Mouse (Mus musculus) stomach, embryonic 16.5 days (tissue): ENCODE data around the gene Arid3a. TPM values are rescaled to one million over a fixed set of nuclear protein-coding genes. Genes with fewer than 3 reads are reported as not detected.

Source experiments
- ATAC-seq: fragments of 200-750 bp; cut with Nextera tagmentation; 2 replicates; pipeline ENCODE4 v1.8.0; 2017; ENCODE audit warnings: moderate number of reproducible peaks, moderate TSS enrichment; ENCODE audit not compliant: insufficient read depth, low FRiP score
- H3K27ac ChIP-seq: fragments of 300-500 bp; sonication (generic); 2 replicates; pipeline ENCODE4 v1.5.1; 2014; ENCODE audit warnings: low read length
- H3K27me3 ChIP-seq: fragments of 300-500 bp; sonication (generic); 2 replicates; pipeline ENCODE4 v1.6.1; 2014; ENCODE audit warnings: low read length, control low read depth, mixed read lengths; ENCODE audit not compliant: control insufficient read depth, insufficient read depth
- H3K36me3 ChIP-seq: fragments of 300-500 bp; sonication (generic); 2 replicates; pipeline ENCODE4 v1.6.1; 2014; ENCODE audit warnings: low read length; ENCODE audit not compliant: control insufficient read depth, insufficient read depth
- H3K4me1 ChIP-seq: fragments of 300-500 bp; sonication (generic); 2 replicates; pipeline ENCODE4 v1.6.1; 2014; ENCODE audit warnings: low read length, control low read depth, mixed read lengths; ENCODE audit not compliant: control insufficient read depth, insufficient read depth
- H3K4me2 ChIP-seq: fragments of 300-500 bp; sonication (generic); 2 replicates; pipeline ENCODE4 v1.6.1; 2014; ENCODE audit warnings: low read depth, low read length, mixed read lengths
- H3K4me3 ChIP-seq: fragments of 300-500 bp; sonication (generic); replicated peaks from 2 replicates; pipeline ENCODE4 v1.5.1; 2014; ENCODE audit warnings: mild to moderate bottlenecking, low read length
- H3K9ac ChIP-seq: fragments of 300-500 bp; sonication (generic); 2 replicates; pipeline ENCODE4 v1.6.1; 2014; ENCODE audit warnings: low read length
- H3K9me3 ChIP-seq: fragments of 300-500 bp; sonication (generic); replicated peaks from 2 replicates; pipeline ENCODE4 v1.6.1; 2016; ENCODE audit warnings: low read length, control low read depth; ENCODE audit not compliant: control insufficient read depth
- WGBS: fragments of 180-500 bp; shearing (Covaris S2); extraction: QIAGEN DNeasy Blood & Tissue Kit; methylation state at CpG from one replicate; pipeline ENCODE4 v1.1.7; 2014; 5-methylcytosine and 5-hydroxymethylcytosine counted together
- polyA plus RNA-seq: library from polyadenylated mRNA; unstranded; fragments of >200 nt; fragmentation: Nextera tagmentation; extraction: Ambion mirVana; gene quantifications from 2 replicates; pipeline ENCODE4 v1.2.1, GENCODE M21; 2015

The Arid3a gene
- polyA plus RNA-seq, 1 experiment from 2014 or later, result 5.2 TPM

DNA sequence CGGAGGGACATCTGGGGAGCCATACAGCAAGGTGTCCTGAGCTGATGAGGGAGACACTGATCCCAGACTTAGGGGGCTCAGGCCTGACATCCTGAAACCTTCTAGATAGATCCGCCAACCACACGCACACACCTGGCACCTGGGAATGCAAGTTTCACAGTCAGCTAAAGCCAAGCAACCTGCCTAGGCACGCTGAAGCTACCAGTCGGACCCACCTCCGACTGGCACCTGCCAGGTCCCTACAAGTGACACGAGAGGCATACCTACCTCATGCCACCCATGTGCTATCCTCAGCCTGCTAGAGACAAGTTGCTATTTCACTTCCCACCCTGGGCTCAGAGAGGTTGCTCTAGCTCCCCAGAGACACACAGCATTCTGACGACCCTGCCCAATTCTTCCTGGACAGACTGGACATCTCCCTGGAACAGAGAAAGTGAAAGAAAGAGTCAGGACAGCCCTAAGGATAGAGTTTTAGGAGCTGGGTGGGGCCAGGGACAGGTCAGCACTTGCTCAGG is 62.5 kb downstream of the Arid3a start:
- no peak for ATAC-seq
- Histone ChIP-seq H3K9me3 (peaks cover 6% of the 10 kb centered on the region; the same call in 1 of the 2 replicates), H3K36me3 (peaks cover 27% of the 10 kb centered on the region), H3K4me2 (peak overlapping the region; percentile 90), H3K27ac (peak overlapping the region; percentile 98), H3K4me3 (peak overlapping the region; percentile 64), H3K27me3 (no peaks in the 10 kb centered on the region), H3K4me1 (peaks cover 31% of the 10 kb centered on the region), H3K9ac (peak overlapping the region; percentile 92)
- WGBS, result 30% methylated on average over 8 of the region's 8 CpGs

GRCm38 (mm10) chr10:79989870-79990269 is 63.0 kb downstream of the Arid3a start:
- Histone ChIP-seq H3K27ac (peak overlapping the region; percentile 98), H3K4me1 (peaks cover 32% of the 10 kb centered on the region), H3K36me3 (peaks cover 27% of the 10 kb centered on the region), H3K4me2 (peak overlapping the region; percentile 90), H3K9ac (peak overlapping the region; percentile 92), H3K9me3 (peaks cover 6% of the 10 kb centered on the region; the same call in 1 of the 2 replicates), H3K27me3 (no peaks in the 10 kb centered on the region), H3K4me3 (peak overlapping the region; percentile 64)
- ATAC-seq, result no peak
- 21% methylated on average over 15 of the region's 15 CpGs for WGBS

- Histone ChIP-seq H3K4me1 (peaks cover 26% of the 10 kb centered on the region), H3K27ac (no peak overlapping the region)
- no peak for ATAC-seq
These were observed 64.3 kb downstream of the Arid3a start for GRCm38 (mm10) chr10:79991099-79991498.

DNA sequence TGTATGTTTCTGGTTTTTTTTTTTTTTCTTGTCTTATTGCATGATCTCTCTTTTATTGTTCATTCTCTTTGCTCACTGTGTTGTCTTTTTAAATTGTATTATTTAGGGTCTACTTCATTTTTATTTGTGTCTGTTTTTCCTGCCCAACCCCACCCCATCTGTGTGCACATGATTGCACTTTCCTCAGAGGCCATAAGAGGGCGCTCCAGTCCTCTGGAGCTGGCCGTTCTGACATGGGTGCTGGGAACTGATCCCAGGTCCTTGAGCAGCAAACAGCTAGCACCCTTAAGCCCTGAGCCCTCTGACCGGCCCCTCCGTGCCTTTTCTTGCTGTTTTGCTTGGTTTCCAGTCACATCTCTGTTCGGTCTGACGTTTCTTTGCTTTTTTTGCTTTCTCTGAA is 64.7 kb downstream of the Arid3a start:
- no peaks in the 10 kb centered on the region for H3K27me3 ChIP-seq
- peaks cover 21% of the 10 kb centered on the region for H3K4me1 ChIP-seq
- H3K36me3 ChIP-seq, result peaks cover 27% of the 10 kb centered on the region
- H3K4me3 ChIP-seq, result peak overlapping the region; percentile 35; the same call in 1 of the 2 replicates
- ATAC-seq, result no peak
- peak overlapping the region; percentile 90 for H3K4me2 ChIP-seq
- H3K9ac ChIP-seq, result peak overlapping the region; percentile 43; the same call in 1 of the 2 replicates
- no peak overlapping the region for H3K27ac ChIP-seq
- WGBS, result 85% methylated on average over 6 of the region's 6 CpGs
- H3K9me3 ChIP-seq, result peaks cover 6% of the 10 kb centered on the region; the same call in 1 of the 2 replicates

More at GRCm38 (mm10) chr10:79991099-79991498, 64.3 kb downstream of the Arid3a start:
- H3K4me3 ChIP-seq, result peak overlapping the region; percentile 35
- peaks cover 6% of the 10 kb centered on the region; the same call in 1 of the 2 replicates for H3K9me3 ChIP-seq
- H3K9ac ChIP-seq, result peak overlapping the region; percentile 43; the same call in 1 of the 2 replicates
- H3K27me3 ChIP-seq, result no peaks in the 10 kb centered on the region
- peaks cover 27% of the 10 kb centered on the region for H3K36me3 ChIP-seq
- peak overlapping the region; percentile 90 for H3K4me2 ChIP-seq
- 60% methylated on average over 12 of the region's 12 CpGs for WGBS

GRCm38 (mm10) chr10:79994397-79995115 is 67.7 kb downstream of the Arid3a start:
- Histone ChIP-seq H3K4me2 (no peak overlapping the region), H3K4me1 (peaks cover 17% of the 10 kb centered on the region), H3K27me3 (no peaks in the 10 kb centered on the region), H3K36me3 (peaks cover 27% of the 10 kb centered on the region), H3K9me3 (peaks cover 6% of the 10 kb centered on the region; the same call in 1 of the 2 replicates), H3K9ac (no peak overlapping the region), H3K27ac (no peak overlapping the region), H3K4me3 (no peak overlapping the region)
- no peak for ATAC-seq
- WGBS, result 80% methylated on average over 16 of the region's 16 CpGs

DNA sequence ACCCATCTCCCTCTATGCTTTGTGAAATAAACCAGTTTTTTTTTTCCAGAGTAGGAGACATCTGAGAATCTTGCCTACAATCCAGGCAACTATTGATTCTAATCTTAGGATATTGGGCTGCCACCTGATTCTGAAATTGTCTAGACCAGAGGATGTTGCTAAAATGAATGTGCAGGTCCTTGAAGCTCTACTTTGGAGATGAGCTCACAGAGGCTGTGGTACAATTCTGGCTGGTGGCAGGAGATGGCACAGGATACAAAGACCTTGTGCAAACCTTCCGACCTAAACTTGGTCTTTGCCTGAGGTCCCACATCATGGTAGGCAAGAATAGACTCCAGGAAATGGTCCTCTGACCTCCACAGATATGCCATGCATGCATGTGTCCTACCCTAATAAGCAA is 68.8 kb downstream of the Arid3a start:
- Histone ChIP-seq H3K9me3 (peaks cover 6% of the 10 kb centered on the region; the same call in 1 of the 2 replicates), H3K27me3 (no peaks in the 10 kb centered on the region), H3K4me1 (peaks cover 14% of the 10 kb centered on the region), H3K9ac (no peak overlapping the region), H3K27ac (peak overlapping the region; percentile 13; the same call in 1 of the 2 replicates), H3K36me3 (peaks cover 27% of the 10 kb centered on the region), H3K4me3 (no peak overlapping the region), H3K4me2 (no peak overlapping the region)
- ATAC-seq, result no peak
- WGBS, result 78% methylated on average over 1 of the region's 1 CpGs

GRCm38 (mm10) chr10:79996272-79997033 is 69.6 kb downstream of the Arid3a start, which contains the start of gene Abca7:
Gene Abca7, plus strand, starts transcription at chr10:79996494.
- Histone ChIP-seq H3K4me3 (peak within 1 kb of the TSS; percentile 50), H3K36me3 (peaks cover 20% of the 10 kb centered on the region), H3K27ac (peak within 1 kb of the TSS; percentile 63), H3K4me2 (peak within 1 kb of the TSS; percentile 88), H3K27me3 (no peaks in the 10 kb centered on the region), H3K9ac (peak within 1 kb of the TSS; percentile 72), H3K9me3 (peaks cover 3% of the 10 kb centered on the region; the same call in 1 of the 2 replicates), H3K4me1 (peaks cover 14% of the 10 kb centered on the region)
- peak; percentile 91 for ATAC-seq
- under 1% methylated on average over 34 of the region's 34 CpGs for WGBS

DNA sequence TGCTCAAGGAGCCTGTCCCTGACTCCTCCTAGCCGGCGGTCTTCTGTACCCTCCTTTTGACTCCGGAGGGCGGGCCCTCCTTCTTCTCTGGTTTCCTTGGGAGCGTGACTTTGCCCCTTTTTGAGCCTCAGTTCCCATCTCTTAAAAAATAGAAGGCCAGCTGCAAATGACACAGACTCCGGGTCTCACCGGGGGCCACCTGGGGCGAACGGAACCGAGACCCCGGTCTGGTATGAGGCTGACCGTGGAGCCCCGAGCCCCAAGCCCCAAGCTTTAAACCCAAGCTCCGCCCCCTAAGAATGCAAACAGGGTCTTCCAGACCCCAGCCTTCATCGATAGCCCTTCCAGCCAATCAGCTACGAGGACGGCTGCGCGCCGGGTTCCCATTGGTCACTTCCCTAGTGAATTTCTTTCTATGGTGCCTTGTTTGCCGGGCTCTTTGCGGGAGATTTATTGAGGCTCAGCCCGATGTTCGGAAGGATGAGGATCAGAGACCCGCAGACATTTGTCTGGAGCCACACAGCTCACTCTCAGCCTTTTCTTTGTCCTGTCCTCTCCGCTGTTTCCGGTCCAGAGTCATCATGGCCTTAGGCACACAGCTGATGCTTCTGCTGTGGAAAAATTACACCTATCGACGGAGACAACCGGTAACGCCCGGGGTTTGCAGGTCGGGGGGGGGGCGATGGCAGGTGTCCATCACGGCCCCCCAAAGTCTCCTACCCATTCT is 70.4 kb downstream of the Arid3a start:
- under 1% methylated on average over 35 of the region's 35 CpGs for WGBS

More for the DNA sequence above, 70.4 kb downstream of the Arid3a start:
- Histone ChIP-seq H3K36me3 (peaks cover 13% of the 10 kb centered on the region), H3K4me2 (peak overlapping the region; percentile 88), H3K27ac (peak overlapping the region; percentile 63), H3K4me3 (peak overlapping the region; percentile 50), H3K9me3 (no peaks in the 10 kb centered on the region), H3K27me3 (no peaks in the 10 kb centered on the region), H3K9ac (peak overlapping the region; percentile 72), H3K4me1 (peaks cover 14% of the 10 kb centered on the region)
- ATAC-seq, result peak; percentile 45
